Mouse (Mus musculus) heart, adult 9 months (tissue): ENCODE data around the gene Fam129a.

ENCODE experiments used
- DNase-seq, 2 experiments: peaks; one replicate each; pipeline ENCODE4 v3.0.0; 2022; ENCODE audit warnings: low spot score in 2 of 2

Gene Fam129a

DNA sequence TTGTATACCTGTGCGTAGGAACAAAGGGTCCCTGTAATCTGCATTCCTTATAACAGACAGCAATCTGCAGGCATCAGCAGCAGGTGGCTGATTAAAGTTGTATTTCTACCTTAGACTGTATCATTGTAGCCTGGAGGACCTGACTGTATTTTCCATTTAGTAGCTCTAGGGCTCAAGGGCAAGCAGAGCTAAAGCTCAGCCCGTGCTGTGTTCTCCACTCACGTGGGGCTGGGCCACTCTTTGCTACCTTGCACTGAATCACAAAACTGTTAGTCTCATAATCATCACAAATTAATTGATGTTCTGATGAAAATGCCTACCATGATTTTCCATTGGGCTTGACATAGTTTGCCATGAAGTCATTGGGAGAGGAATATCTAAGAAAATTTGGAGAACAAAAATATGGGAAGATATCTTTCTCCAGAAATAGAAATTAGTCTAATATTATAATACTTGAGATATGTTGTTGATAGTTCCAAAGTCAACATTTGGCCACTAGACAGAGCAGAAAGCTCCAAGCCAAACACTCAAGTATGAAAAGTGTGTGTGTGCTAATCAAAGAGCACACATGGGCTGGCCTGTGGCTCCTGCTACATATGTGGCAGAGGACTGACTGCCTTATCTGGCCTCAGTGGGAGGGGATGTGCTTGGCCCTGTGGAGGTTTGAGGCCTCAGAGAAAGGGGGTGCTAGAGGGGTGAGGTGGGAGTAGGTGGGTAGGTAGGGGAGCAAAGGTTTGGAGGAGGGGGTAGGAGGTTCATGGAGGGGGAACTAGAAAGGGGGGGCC lies 53.6 kb downstream of the Fam129a start:
- DNase-seq, result no peak

- no peak for DNase-seq
These were observed 54.3 kb downstream of the Fam129a start for GRCm38 (mm10) chr1:151625260-151625659.

DNA sequence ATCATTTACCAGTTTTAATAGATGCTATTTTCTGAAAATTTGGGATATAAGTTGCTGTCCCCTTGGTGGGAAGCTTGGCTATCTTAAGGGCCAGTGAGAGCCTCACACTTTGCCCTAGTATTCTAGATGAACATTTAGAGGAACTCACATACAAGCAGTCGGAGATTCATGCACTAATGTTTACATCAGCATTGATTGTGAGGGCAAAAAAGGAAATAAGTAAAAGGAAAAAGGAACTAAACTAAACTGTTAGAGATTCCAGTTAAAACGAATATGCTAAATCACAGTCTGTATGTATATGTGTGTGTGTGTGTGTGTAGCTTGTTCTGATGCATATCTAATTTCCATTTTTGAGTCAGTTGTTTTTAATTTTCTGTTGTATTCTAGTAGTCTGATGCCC lies 54.7 kb downstream of the Fam129a start:
- DNase-seq, result no peak

DNA sequence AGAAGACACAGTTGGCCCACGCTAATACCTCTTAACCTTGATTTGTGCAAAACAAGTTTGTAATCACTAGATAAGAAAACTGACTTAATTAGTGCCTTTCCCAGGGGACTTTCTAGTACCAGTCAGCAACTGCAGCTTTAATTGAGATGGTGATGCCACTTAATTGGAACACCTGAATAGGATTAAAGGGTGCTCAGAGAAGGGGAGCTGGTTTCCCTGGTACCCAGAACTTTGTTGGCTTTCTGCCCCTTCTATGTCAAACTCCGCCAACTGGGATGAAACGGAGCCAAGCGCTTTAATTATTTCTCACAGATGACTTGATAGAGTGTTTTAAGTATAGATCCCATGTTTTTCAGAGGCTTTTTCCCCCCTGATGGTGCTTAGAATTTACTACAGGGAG lies 55.6 kb downstream of the Fam129a start:
- no peak for DNase-seq

- DNase-seq, result no peak
These were observed 56.2 kb downstream of the Fam129a start for GRCm38 (mm10) chr1:151627141-151627540.

DNA sequence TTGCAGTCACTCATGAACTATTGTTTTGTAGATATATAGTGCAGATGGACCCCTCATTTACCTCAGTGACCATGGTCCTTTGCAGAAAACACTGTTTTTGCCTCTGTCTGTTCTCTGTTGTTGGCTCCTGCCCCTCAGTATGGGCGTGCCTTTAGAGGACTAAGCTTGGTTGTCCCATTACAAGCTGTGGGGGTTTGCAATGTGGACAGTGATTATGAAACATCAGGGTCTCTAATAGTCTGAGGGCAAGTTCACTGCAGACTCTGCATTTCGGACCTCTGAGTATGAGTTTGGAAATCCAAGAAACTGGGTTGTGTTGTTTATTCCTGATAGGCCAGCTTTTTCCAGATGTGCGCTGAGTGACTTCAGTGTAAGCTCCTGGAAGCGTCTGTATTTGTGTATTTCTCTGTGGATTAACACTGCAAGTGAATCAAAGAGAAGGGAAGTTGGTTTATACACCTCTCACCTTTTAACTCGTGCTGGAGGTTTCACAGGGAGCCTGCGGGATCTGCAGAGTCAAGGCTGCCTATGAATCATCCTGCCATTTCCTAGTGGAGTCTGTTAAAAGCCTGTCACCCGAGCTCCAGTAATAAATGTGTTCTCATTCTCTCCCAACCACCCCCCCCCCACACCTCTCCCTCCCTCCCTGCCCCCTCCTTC lies 58.7 kb downstream of the Fam129a start:
- DNase-seq, result peak in 1 of 2 experiments; percentile 28

GRCm38 (mm10) chr1:151630251-151630628 lies 59.3 kb downstream of the Fam129a start:
- DNase-seq, result no peak

DNA sequence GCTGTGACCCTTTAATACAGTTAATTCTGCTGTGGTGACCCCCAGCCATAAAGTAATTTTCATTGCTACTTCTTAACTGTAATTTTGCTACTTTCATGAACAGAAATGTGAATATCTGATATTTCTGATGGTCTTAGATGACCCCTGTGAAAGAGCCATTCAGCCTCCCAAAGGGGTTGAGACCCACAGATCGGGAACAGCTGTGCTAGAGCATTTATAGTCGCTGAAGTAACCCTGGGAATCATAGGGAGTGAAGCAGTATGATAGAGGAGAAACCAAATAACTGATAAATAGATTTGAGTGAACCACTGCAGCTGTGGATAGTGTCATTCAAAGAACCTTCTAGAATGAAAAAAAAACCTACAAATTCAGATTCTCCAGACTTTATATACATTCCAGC lies 60.1 kb downstream of the Fam129a start:
- no peak for DNase-seq

GRCm38 (mm10) chr1:151631703-151632294 lies 60.8 kb downstream of the Fam129a start:
- DNase-seq, result peak; percentile 42 to 48

DNA sequence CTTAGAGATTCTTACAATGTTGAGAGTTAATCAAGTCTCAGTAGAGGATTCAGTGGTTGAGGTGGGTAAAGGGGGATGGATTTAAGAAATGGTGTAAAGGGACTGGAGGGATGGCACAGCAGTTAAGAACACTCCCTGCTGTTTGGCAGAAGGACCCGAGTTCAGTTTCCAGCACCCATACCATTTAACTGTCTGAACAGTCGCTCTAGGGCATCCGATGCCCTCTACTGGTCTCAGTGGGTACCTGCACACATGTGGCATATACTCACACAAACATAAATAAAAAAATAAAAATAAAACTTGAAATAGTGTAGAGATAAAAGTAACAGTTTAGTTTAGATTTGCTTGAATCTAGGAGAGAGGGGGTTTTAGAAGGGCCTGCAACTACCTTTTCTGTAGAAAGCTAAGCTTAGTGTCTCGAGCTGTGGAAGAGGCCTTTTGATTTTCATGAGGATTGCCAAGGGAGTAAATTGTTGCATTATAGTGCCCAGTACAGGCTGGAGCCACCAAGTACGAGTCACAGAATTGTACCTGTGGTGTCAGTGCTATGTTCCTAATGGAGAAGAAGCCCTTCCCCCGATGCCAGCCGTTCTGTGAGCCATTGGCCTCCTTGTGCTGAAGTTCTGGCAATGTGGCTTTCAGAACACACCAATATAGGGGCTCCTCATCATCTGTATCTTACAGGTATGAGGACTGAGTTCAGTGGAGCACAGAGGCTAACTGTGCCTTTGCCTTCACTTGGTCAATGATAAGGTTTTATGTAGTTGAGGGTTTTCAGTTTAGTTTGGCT lies 61.8 kb downstream of the Fam129a start:
- no peak for DNase-seq

- DNase-seq, result no peak
These were observed 65.7 kb downstream of the Fam129a start for GRCm38 (mm10) chr1:151636637-151637036.

GRCm38 (mm10) chr1:151637351-151637922 lies 66.5 kb downstream of the Fam129a start:
- no peak for DNase-seq

- peak; percentile 47 to 70 for DNase-seq
These were observed 67.4 kb downstream of the Fam129a start for GRCm38 (mm10) chr1:151638357-151638756.

DNA sequence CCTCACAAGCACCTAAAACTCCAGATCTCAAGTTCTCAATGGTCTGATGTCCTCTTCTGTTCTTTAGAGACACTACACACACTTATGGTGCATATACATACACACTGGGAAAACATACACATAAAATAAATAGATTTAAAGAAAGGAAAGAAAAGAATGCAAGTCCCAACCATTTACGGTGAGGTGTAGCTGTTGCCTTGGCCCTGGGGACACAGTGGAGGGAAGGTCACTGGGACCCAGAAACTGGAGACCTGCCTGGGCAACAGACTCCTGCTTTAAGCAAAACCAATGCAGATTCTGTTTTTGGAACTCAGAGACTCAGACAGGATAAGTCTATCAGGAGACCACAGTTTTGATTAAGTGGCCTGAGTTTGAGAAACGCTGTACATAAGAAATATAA lies 67.8 kb downstream of the Fam129a start:
- DNase-seq, result no peak

DNA sequence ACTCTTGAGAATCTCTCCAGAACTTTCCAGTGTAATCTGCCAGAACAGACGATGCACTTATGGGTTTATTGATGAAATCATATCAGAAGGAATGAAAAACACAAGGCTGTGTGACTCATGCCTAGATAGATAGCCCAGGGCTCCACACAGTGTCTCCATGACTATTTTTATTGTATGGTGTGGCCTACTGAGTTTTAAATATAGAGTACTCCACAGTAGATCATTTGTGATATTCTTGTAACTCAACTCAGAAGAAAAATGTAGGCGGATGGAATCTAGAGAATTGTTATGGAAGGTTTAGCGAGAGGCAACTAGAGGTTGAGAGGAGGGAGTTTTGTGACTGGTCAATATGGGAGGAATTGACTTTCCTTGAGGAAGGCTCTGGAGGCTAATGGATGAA lies 75.4 kb downstream of the Fam129a start:
- no peak for DNase-seq

DNA sequence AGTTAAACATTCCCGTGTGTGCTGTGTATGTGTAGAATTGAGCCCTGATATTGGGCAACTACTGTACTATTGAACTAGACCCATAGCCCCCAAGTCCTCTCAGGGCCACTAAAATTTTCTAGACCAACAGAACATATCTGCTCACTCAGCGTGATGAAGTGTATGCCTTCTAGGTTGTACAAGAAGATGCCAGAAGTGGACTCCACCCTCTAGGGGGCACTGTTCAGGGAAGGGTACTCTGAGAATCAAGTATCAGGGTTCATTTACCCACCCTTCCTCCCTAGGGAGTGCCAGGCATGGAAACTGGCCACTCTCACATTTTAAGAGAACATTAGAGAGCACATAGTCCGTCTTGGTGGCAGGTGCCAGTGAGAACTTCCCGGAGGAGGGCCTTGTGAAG lies 77.1 kb downstream of the Fam129a start:
- DNase-seq, result no peak

DNA sequence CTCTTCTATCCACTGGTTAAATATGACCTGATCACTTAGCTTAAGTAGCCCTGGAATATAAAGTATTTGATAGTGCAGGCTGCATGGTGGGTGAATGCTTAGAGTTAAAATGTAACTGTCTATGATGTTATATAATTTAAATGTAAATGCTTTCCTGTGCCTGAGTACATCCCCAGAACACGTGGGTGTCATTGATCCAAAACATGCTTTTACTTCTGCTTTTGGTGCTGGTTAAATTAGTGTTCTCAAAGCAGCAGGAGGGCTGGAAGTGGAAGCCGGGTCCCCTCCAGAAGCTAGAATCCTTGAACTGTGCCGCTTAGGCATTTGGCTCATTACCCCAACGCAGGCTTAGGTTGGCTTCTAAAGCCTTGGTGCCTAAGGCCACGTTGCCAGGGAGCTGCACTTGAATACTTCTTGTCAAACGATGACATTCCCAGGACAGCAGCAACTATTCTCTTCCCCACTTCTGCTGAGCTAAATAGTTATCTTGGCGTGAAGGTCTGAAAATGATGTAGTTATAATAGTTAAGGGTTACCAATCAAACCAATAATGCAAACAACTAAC lies 86.1 kb downstream of the Fam129a start:
- no peak for DNase-seq

DNA sequence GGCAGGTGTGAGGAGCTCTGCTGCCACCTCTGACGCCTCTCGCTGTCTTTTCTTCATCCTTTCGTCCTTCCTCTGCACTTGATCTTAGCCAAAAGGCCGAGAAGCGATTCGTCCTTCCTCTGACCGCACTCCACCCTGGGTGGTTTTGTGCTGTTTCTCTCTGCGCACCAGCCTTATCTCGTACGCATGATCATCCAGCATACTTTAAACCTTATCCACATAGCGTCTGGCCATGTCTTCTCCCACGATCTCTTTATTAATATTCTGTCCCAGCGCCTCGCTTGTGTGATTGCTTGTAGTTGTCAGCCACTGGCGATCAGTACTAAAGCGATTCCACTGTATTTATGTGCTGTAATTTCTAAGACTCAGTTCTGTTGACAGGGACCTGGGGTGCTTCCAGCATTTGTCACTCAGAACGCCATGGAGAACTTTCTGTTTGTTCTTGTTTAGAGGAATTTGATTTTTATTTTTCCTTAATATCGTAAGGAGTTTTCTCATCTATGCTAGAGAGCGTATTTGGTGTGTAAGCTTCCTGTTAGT lies 87.4 kb downstream of the Fam129a start:
- no peak for DNase-seq

- DNase-seq, result no peak
These were observed 88.7 kb downstream of the Fam129a start for GRCm38 (mm10) chr1:151659636-151660035.

DNA sequence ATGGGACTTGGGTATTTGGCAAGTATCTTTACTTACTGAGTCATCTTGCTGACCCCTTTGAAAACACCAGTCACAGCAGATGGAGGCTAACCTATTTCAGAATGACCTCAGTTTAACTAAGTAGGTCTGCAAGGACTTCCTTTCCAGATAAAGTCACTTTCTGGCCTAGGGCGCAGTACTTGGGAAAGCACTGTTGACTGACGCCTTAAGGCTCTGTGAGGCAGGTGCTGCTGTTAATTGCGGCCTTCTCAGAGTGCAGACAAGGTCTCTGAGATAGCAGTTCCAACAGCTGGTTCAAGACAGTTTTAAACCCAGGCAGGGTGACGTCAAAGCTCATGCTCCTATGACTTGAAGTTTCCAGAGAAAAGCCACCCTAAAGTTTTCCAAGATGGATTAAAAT lies 89.3 kb downstream of the Fam129a start:
- no peak for DNase-seq

DNA sequence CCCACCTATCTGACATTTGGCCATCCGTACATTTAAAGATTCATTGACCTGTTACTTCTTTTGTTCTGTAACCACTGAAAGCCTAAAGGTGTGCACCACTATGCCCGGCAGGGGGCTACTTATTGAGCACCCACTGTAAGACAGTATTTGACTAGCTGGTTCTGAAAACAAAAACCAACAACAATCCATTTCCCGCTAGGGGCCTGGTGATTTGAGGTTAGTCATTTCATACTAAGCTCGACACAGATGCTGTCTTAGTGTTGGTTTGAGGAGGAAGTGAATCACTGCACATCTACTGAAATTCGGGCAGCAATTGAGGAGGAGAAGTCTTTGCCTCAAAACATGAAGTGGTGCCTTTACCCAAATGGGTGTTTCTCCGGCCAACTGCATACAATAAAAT lies 89.9 kb downstream of the Fam129a start:
- DNase-seq, result no peak
